In genomic region chr4:97764616-97765015, GRCm38 (mm10) we compare ENCODE assay signal across 31 mouse cellular contexts. TPM values are rescaled to one million over a fixed set of nuclear protein-coding genes. Genes with fewer than 3 reads are reported as not detected.
DNase-seq lines count a peak whose midpoint lies in the region; ATAC-seq and TF ChIP-seq lines count a peak whose summit lies in the region.
"Had no signal": no experiment of that assay in that cellular context is flagged by ENCODE, and none has a peak within 500 bp of the region (broad histone marks: within the 10 kb centered on the region; RNA-seq: fewer than 3 reads in every experiment).

No protein-coding gene starts in this region.

- peak; percentile 85 for DNase-seq in heart, adult 11 months
- no peak for DNase-seq in heart, adult 2 months
- no peak for DNase-seq in kidney, adult 18-20 months
- DNase-seq in liver, adult 2 months (ENCODE audit: extremely low read depth, low read depth, low spot score), result no peak
- no peak for DNase-seq in liver, embryonic 11.5 days (ENCODE audit: low spot score)
- no peak for DNase-seq in urinary bladder, adult 2 months (ENCODE audit: low spot score)
- DNase-seq: adrenal gland, adult 8-10 months; adrenal gland, postnatal 25 days; B cell, adult 2 months; cerebellum, adult 11 months; cerebellum, adult 18-20 months; cerebellum, adult 8-10 months; cerebellum, adult 9-11 months; cerebellum, postnatal 14 days; cerebellum, postnatal 36 days; embryo, embryonic 11 days had no signal

- ATAC-seq in kidney, embryonic 16.5 days (ENCODE audit: low FRiP score, low TSS enrichment), result peak; percentile 31; the same call in 1 of the 2 replicates
- ATAC-seq in liver, embryonic 11.5 days (replicated peaks; ENCODE audit: low FRiP score), result no peak
- ATAC-seq in megakaryocyte, adult 5-6 weeks (ENCODE audit: poor library complexity, severe bottlenecking), result 0 out of 2 replicates have a peak, but pooled peaks have one; percentile 40
- ATAC-seq: activated CD4-positive, CD25-positive, alpha-beta regulatory T cell, adult 4 months; CD4-positive, CD25-positive, alpha-beta regulatory T cell, adult 4 months; forebrain, embryonic 14.5 days; forebrain, embryonic 16.5 days; Patski had no signal

- TF ChIP-seq POLR2A in heart, adult 2 months (IDR thresholded peaks at IDR 0.05; ENCODE audit: insufficient read depth, low read depth, low read length), result no peak
- no peak for TF ChIP-seq POLR2A in liver, adult 2 months (IDR thresholded peaks at IDR 0.05; ENCODE audit: extremely low read depth, insufficient read depth, low read length)

- WGBS in heart, adult 2 months, result 38% methylated on average over 4 of the region's 4 CpGs
- 35% methylated on average over 4 of the region's 4 CpGs for WGBS in kidney, embryonic 16.5 days
- WGBS in liver, adult 2 months, result 29% methylated on average over 4 of the region's 4 CpGs
- WGBS in liver, embryonic 11.5 days, result 24% methylated on average over 4 of the region's 4 CpGs

- no peaks in the 10 kb centered on the region for H3K36me3 ChIP-seq in heart, adult 2 months (ENCODE audit: control insufficient read depth, insufficient read depth, low read length)
- no peaks in the 10 kb centered on the region for H3K36me3 ChIP-seq in kidney, embryonic 16.5 days (ENCODE audit: insufficient read depth, low read length)
- no peaks in the 10 kb centered on the region for H3K36me3 ChIP-seq in liver, adult 2 months (ENCODE audit: control insufficient read depth, insufficient read depth, low read length)
- H3K36me3 ChIP-seq in liver, embryonic 11.5 days (ENCODE audit: control insufficient read depth, insufficient read depth, low read length), result no peaks in the 10 kb centered on the region
- H3K36me3 ChIP-seq: embryonic facial prominence, embryonic 13.5 days; embryonic facial prominence, embryonic 15.5 days; forebrain, embryonic 10.5 days; forebrain, embryonic 12.5 days had no signal

- TF ChIP-seq EP300 in heart, adult 2 months (IDR thresholded peaks at IDR 0.05; ENCODE audit: insufficient read depth, low read depth, low read length), result no peak

- no peak overlapping the region for H3K27ac ChIP-seq in heart, adult 2 months
- no peak overlapping the region for H3K27ac ChIP-seq in kidney, embryonic 16.5 days (ENCODE audit: low read length)
- H3K27ac ChIP-seq in liver, adult 2 months (replicated peaks; ENCODE audit: insufficient read depth, low read depth, low read length), result peak overlapping the region; percentile 27
- H3K27ac ChIP-seq in liver, embryonic 11.5 days (ENCODE audit: low read depth, low read length), result no peak overlapping the region
- H3K27ac ChIP-seq: embryonic facial prominence, embryonic 13.5 days; embryonic facial prominence, embryonic 15.5 days; forebrain, embryonic 10.5 days; forebrain, embryonic 12.5 days had no signal

- no peak overlapping the region for H3K9ac ChIP-seq in heart, adult 2 months (ENCODE audit: low read depth, low read length)
- no peak overlapping the region for H3K9ac ChIP-seq in kidney, embryonic 16.5 days (replicated peaks; ENCODE audit: low read length)
- no peak overlapping the region for H3K9ac ChIP-seq in liver, adult 2 months (ENCODE audit: low read depth, low read length)
- H3K9ac ChIP-seq in liver, embryonic 11.5 days (ENCODE audit: low read depth, low read length), result no peak overlapping the region
- H3K9ac ChIP-seq: embryonic facial prominence, embryonic 13.5 days; embryonic facial prominence, embryonic 15.5 days; forebrain, embryonic 12.5 days had no signal

- intact Hi-C loops in heart, adult 2 months (cut with DNase I), result no loop called here

- TF ChIP-seq CTCF in heart, adult 2 months (IDR thresholded peaks at IDR 0.05), result no peak
- no peak for TF ChIP-seq CTCF in liver, adult 2 months (IDR thresholded peaks at IDR 0.05; ENCODE audit: low read depth, low read length)

- no peaks in the 10 kb centered on the region for H3K79me2 ChIP-seq in heart, adult 2 months (replicated peaks; ENCODE audit: control insufficient read depth, insufficient read depth, low read length)
- H3K79me2 ChIP-seq in liver, adult 2 months (ENCODE audit: control insufficient read depth, insufficient read depth, low read length), result no peaks in the 10 kb centered on the region

- no peaks in the 10 kb centered on the region; the same call in 1 of the 2 replicates for H3K4me1 ChIP-seq in heart, adult 2 months (ENCODE audit: control insufficient read depth, insufficient read depth, low read length)
- H3K4me1 ChIP-seq in kidney, embryonic 16.5 days (ENCODE audit: insufficient read depth, low read length), result peaks cover 14% of the 10 kb centered on the region; the same call in 1 of the 2 replicates
- peaks cover 8% of the 10 kb centered on the region for H3K4me1 ChIP-seq in liver, adult 2 months (ENCODE audit: control insufficient read depth, insufficient read depth, low read length)
- no peaks in the 10 kb centered on the region for H3K4me1 ChIP-seq in liver, embryonic 11.5 days (replicated peaks; ENCODE audit: control insufficient read depth, insufficient read depth, low read length)
- H3K4me1 ChIP-seq: embryonic facial prominence, embryonic 13.5 days; embryonic facial prominence, embryonic 15.5 days; forebrain, embryonic 10.5 days; forebrain, embryonic 12.5 days had no signal

- no peaks in the 10 kb centered on the region for H3K27me3 ChIP-seq in heart, adult 2 months (ENCODE audit: control insufficient read depth, insufficient read depth, low read length)
- peaks cover 3% of the 10 kb centered on the region; the same call in 1 of the 2 replicates for H3K27me3 ChIP-seq in kidney, embryonic 16.5 days (ENCODE audit: insufficient read depth, low read length)
- no peaks in the 10 kb centered on the region for H3K27me3 ChIP-seq in liver, adult 2 months (ENCODE audit: control insufficient read depth, insufficient read depth, low read length)
- no peaks in the 10 kb centered on the region for H3K27me3 ChIP-seq in liver, embryonic 11.5 days (replicated peaks; ENCODE audit: control insufficient read depth, insufficient read depth, low read length)
- H3K27me3 ChIP-seq: CH12.LX; embryonic facial prominence, embryonic 13.5 days; embryonic facial prominence, embryonic 15.5 days; forebrain, embryonic 12.5 days; Patski had no signal

- H3K4me3 ChIP-seq in heart, adult 2 months, result no peak overlapping the region
- H3K4me3 ChIP-seq in kidney, embryonic 16.5 days (ENCODE audit: low read length), result no peak overlapping the region
- H3K4me3 ChIP-seq in liver, adult 2 months (ENCODE audit: insufficient read depth, low read depth, low read length), result no peak overlapping the region
- no peak overlapping the region for H3K4me3 ChIP-seq in liver, embryonic 11.5 days (ENCODE audit: low read depth, low read length)
- H3K4me3 ChIP-seq: embryonic facial prominence, embryonic 13.5 days; embryonic facial prominence, embryonic 15.5 days; erythroblast, embryonic 14.5 days; forebrain, embryonic 10.5 days; forebrain, embryonic 12.5 days had no signal

- H3K4me2 ChIP-seq in kidney, embryonic 16.5 days (replicated peaks; ENCODE audit: low read depth, low read length), result no peak overlapping the region
- H3K4me2 ChIP-seq in liver, embryonic 11.5 days, result no peak overlapping the region
- H3K4me2 ChIP-seq: embryonic facial prominence, embryonic 13.5 days; embryonic facial prominence, embryonic 15.5 days; forebrain, embryonic 12.5 days had no signal

- H3K9me3 ChIP-seq in kidney, embryonic 16.5 days (ENCODE audit: low read length), result no peaks in the 10 kb centered on the region
- H3K9me3 ChIP-seq in liver, embryonic 11.5 days (ENCODE audit: control insufficient read depth, low read length), result no peaks in the 10 kb centered on the region
- H3K9me3 ChIP-seq: embryonic facial prominence, embryonic 13.5 days; embryonic facial prominence, embryonic 15.5 days; forebrain, embryonic 10.5 days; forebrain, embryonic 12.5 days had no signal

RNA-seq across cellular contexts. Expression of gene Nfia, which starts 7.9 kb away (rescaled TPM):
- 100 to 1,000 TPM; 126 to 128 TPM for total RNA-seq in heart, adult 2 months (2021)
- polyA plus RNA-seq in heart, adult 2 months (2012; rRNA removed), result 70.3 and 75.6 TPM in 2 replicates
- polyA plus RNA-seq in kidney, embryonic 16.5 days (2015; fragmentation: Nextera tagmentation; extraction: Ambion mirVana), result 19.9 and 25.0 TPM in 2 replicates
- total RNA-seq in liver, adult 2 months (2014; rRNA removed), result 12.5 and 20.0 TPM in 2 replicates
- polyA plus RNA-seq in liver, adult 2 months (2012; rRNA removed), result 31.7 and 32.2 TPM in 2 replicates
- polyA plus RNA-seq in liver, embryonic 11.5 days (2014; fragmentation: Nextera tagmentation; extraction: Ambion mirVana), result 8.7 and 11.3 TPM in 2 replicates
- 17.8 TPM in 2 replicates for total RNA-seq in megakaryocyte, adult 5-6 weeks (2015)
- total RNA-seq in megakaryocyte, adult 5-6 weeks (2017), result 3.6 and 4.6 TPM in 2 replicates
- 19.6 and 36.7 TPM in 2 replicates for polyA plus RNA-seq in urinary bladder, adult 2 months (2012; rRNA removed)
- total RNA-seq: CH12.LX had no signal

RNA-seq across cellular contexts. Expression of gene E130114P18Rik, which starts 13.3 kb away (rescaled TPM):
- total RNA-seq in heart, adult 2 months (2021), result not detected
- polyA plus RNA-seq in heart, adult 2 months (2012; rRNA removed), result 0.15 TPM in 1 of 2 replicates, not detected in the other
- 0.54 and 0.58 TPM in 2 replicates for polyA plus RNA-seq in kidney, embryonic 16.5 days (2015; fragmentation: Nextera tagmentation; extraction: Ambion mirVana)
- not detected in 2 replicates for total RNA-seq in liver, adult 2 months (2014; rRNA removed)
- not detected in 2 replicates for polyA plus RNA-seq in liver, adult 2 months (2012; rRNA removed)
- 0.60 and 0.68 TPM in 2 replicates for polyA plus RNA-seq in liver, embryonic 11.5 days (2014; fragmentation: Nextera tagmentation; extraction: Ambion mirVana)
- not detected in 2 replicates for total RNA-seq in megakaryocyte, adult 5-6 weeks (2015)
- total RNA-seq in megakaryocyte, adult 5-6 weeks (2017), result not detected in 2 replicates
- polyA plus RNA-seq in urinary bladder, adult 2 months (2012; rRNA removed), result 0.22 and 0.72 TPM in 2 replicates
- total RNA-seq: CH12.LX; common myeloid progenitor, adult 5-6 weeks; ES-E14 had no signal
- polyA plus RNA-seq: activated CD4-positive, CD25-positive, alpha-beta regulatory T cell, adult 4 months; CD4-positive, CD25-positive, alpha-beta regulatory T cell, adult 4 months; erythroblast, embryonic 14.5 days had no signal
